Mouse (Mus musculus): ENCODE results near the gene Rbfox1. TPM values are rescaled to one million over a fixed set of nuclear protein-coding genes. Genes with fewer than 3 reads are reported as not detected.

The Rbfox1 gene
- polyA plus RNA-seq, 1 experiment: 4.0 TPM

GRCm38 (mm10) chr16:6241393-6241792 is 356.2 kb downstream of the Rbfox1 start:
- 92% methylated on average over 4 of the region's 4 CpGs for WGBS
- no peak for TF ChIP-seq CTCF (IDR thresholded peaks at IDR 0.05; ENCODE audit: insufficient read depth, low read length)
- no peak for TF ChIP-seq POLR2A (IDR thresholded peaks at IDR 0.05; ENCODE audit: borderline replicate concordance, extremely low read depth, low read depth, low read length)
- Histone ChIP-seq H3K4me1 (ENCODE audit: control insufficient read depth, insufficient read depth, low read length) (no peaks in the 10 kb centered on the region), H3K4me3 (replicated peaks; ENCODE audit: extremely low read depth, low read depth, low read length) (no peak overlapping the region)
- no peak for DNase-seq

GRCm38 (mm10) chr16:6242468-6242867 is 357.3 kb downstream of the Rbfox1 start:
- no peak for DNase-seq
- TF ChIP-seq CTCF (IDR thresholded peaks at IDR 0.05; ENCODE audit: insufficient read depth, low read length): no peak
- no peak for TF ChIP-seq POLR2A (IDR thresholded peaks at IDR 0.05; ENCODE audit: borderline replicate concordance, extremely low read depth, low read depth, low read length)
- WGBS: 63% methylated on average over 3 of the region's 3 CpGs
- no peaks in the 10 kb centered on the region for H3K4me1 ChIP-seq (ENCODE audit: control insufficient read depth, insufficient read depth, low read length)
- H3K4me3 ChIP-seq (replicated peaks; ENCODE audit: extremely low read depth, low read depth, low read length): no peak overlapping the region

GRCm38 (mm10) chr16:6247569-6247968 is 362.4 kb downstream of the Rbfox1 start:
- DNase-seq: no peak
- 73% methylated on average over 4 of the region's 4 CpGs for WGBS
- Histone ChIP-seq H3K4me1 (ENCODE audit: control insufficient read depth, insufficient read depth, low read length) (no peaks in the 10 kb centered on the region), H3K4me3 (replicated peaks; ENCODE audit: extremely low read depth, low read depth, low read length) (no peak overlapping the region)
- no peak for TF ChIP-seq CTCF (IDR thresholded peaks at IDR 0.05; ENCODE audit: insufficient read depth, low read length)
- no peak for TF ChIP-seq POLR2A (IDR thresholded peaks at IDR 0.05; ENCODE audit: borderline replicate concordance, extremely low read depth, low read depth, low read length)

- no peak for DNase-seq
- Histone ChIP-seq H3K4me3 (replicated peaks; ENCODE audit: extremely low read depth, low read depth, low read length) (no peak overlapping the region), H3K4me1 (ENCODE audit: control insufficient read depth, insufficient read depth, low read length) (no peaks in the 10 kb centered on the region)
- TF ChIP-seq CTCF (IDR thresholded peaks at IDR 0.05; ENCODE audit: insufficient read depth, low read length) (no peak), POLR2A (IDR thresholded peaks at IDR 0.05; ENCODE audit: borderline replicate concordance, extremely low read depth, low read depth, low read length) (no peak)
- 74% methylated on average over 8 of the region's 8 CpGs for WGBS
Observed at GRCm38 (mm10) chr16:6264557-6264956, 379.4 kb downstream of the Rbfox1 start.

- Histone ChIP-seq H3K4me1 (ENCODE audit: control insufficient read depth, insufficient read depth, low read length) (no peaks in the 10 kb centered on the region), H3K4me3 (replicated peaks; ENCODE audit: extremely low read depth, low read depth, low read length) (no peak overlapping the region)
- WGBS: 73% methylated on average over 3 of the region's 3 CpGs
- DNase-seq: no peak
- TF ChIP-seq CTCF (IDR thresholded peaks at IDR 0.05; ENCODE audit: insufficient read depth, low read length): no peak
- TF ChIP-seq POLR2A (IDR thresholded peaks at IDR 0.05; ENCODE audit: borderline replicate concordance, extremely low read depth, low read depth, low read length): no peak
Observed at GRCm38 (mm10) chr16:6265610-6266009, 380.5 kb downstream of the Rbfox1 start.

- no peak for DNase-seq
Observed at GRCm38 (mm10) chr16:6271596-6272370, 386.6 kb downstream of the Rbfox1 start.

GRCm38 (mm10) chr16:6283496-6283895 is 398.3 kb downstream of the Rbfox1 start:
- H3K4me3 ChIP-seq (replicated peaks; ENCODE audit: extremely low read depth, low read depth, low read length): no peak overlapping the region
- WGBS: 77% methylated on average over 4 of the region's 4 CpGs
- H3K4me1 ChIP-seq (ENCODE audit: control insufficient read depth, insufficient read depth, low read length): no peaks in the 10 kb centered on the region
- no peak for DNase-seq
- TF ChIP-seq POLR2A (IDR thresholded peaks at IDR 0.05; ENCODE audit: borderline replicate concordance, extremely low read depth, low read depth, low read length) (no peak), CTCF (IDR thresholded peaks at IDR 0.05; ENCODE audit: insufficient read depth, low read length) (no peak)

More at GRCm38 (mm10) chr16:6271596-6272370, 386.6 kb downstream of the Rbfox1 start:
- Histone ChIP-seq H3K4me1 (ENCODE audit: control insufficient read depth, insufficient read depth, low read length) (no peaks in the 10 kb centered on the region), H3K4me3 (replicated peaks; ENCODE audit: extremely low read depth, low read depth, low read length) (no peak overlapping the region)
- TF ChIP-seq CTCF (IDR thresholded peaks at IDR 0.05; ENCODE audit: insufficient read depth, low read length) (no peak), POLR2A (IDR thresholded peaks at IDR 0.05; ENCODE audit: borderline replicate concordance, extremely low read depth, low read depth, low read length) (no peak)
- 65% methylated on average over 7 of the region's 7 CpGs for whole genome bisulfite sequencing

- WGBS: 54% methylated on average over 4 of the region's 4 CpGs
- no peaks in the 10 kb centered on the region for H3K4me1 ChIP-seq (ENCODE audit: control insufficient read depth, insufficient read depth, low read length)
- DNase-seq: no peak
- no peak for TF ChIP-seq CTCF (IDR thresholded peaks at IDR 0.05; ENCODE audit: insufficient read depth, low read length)
- no peak for TF ChIP-seq POLR2A (IDR thresholded peaks at IDR 0.05; ENCODE audit: borderline replicate concordance, extremely low read depth, low read depth, low read length)
- H3K4me3 ChIP-seq (replicated peaks; ENCODE audit: extremely low read depth, low read depth, low read length): no peak overlapping the region
Observed at GRCm38 (mm10) chr16:6284317-6284716, 399.2 kb downstream of the Rbfox1 start.

- 71% methylated on average over 2 of the region's 2 CpGs for WGBS
- H3K4me3 ChIP-seq (replicated peaks; ENCODE audit: extremely low read depth, low read depth, low read length): no peak overlapping the region
- H3K4me1 ChIP-seq (ENCODE audit: control insufficient read depth, insufficient read depth, low read length): no peaks in the 10 kb centered on the region
- no peak for DNase-seq
- TF ChIP-seq POLR2A (IDR thresholded peaks at IDR 0.05; ENCODE audit: borderline replicate concordance, extremely low read depth, low read depth, low read length): no peak
- TF ChIP-seq CTCF (IDR thresholded peaks at IDR 0.05; ENCODE audit: insufficient read depth, low read length): no peak
Observed at GRCm38 (mm10) chr16:6287699-6288098, 402.5 kb downstream of the Rbfox1 start.

- DNase-seq: no peak
- Histone ChIP-seq H3K4me3 (replicated peaks; ENCODE audit: extremely low read depth, low read depth, low read length) (no peak overlapping the region), H3K4me1 (ENCODE audit: control insufficient read depth, insufficient read depth, low read length) (no peaks in the 10 kb centered on the region)
- no peak for TF ChIP-seq CTCF (IDR thresholded peaks at IDR 0.05; ENCODE audit: insufficient read depth, low read length)
- TF ChIP-seq POLR2A (IDR thresholded peaks at IDR 0.05; ENCODE audit: borderline replicate concordance, extremely low read depth, low read depth, low read length): no peak
- WGBS: 69% methylated on average over 5 of the region's 5 CpGs
Observed at GRCm38 (mm10) chr16:6300112-6300511, 415.0 kb downstream of the Rbfox1 start.

Measured in lung, adult 2 months (tissue).